Mouse (Mus musculus): ENCODE measurements around the gene Fam169b. TPM values are rescaled to one million over a fixed set of nuclear protein-coding genes. Genes with fewer than 3 reads are reported as not detected.
"Not testable (repeated sequence)": the region's sequence is repeated elsewhere in the genome, so short reads cannot be mapped to it uniquely, and the experiment has no call there.

Gene Fam169b
- polyA plus RNA-seq, 1 experiment from 2014 or later: 0.64 TPM

DNA sequence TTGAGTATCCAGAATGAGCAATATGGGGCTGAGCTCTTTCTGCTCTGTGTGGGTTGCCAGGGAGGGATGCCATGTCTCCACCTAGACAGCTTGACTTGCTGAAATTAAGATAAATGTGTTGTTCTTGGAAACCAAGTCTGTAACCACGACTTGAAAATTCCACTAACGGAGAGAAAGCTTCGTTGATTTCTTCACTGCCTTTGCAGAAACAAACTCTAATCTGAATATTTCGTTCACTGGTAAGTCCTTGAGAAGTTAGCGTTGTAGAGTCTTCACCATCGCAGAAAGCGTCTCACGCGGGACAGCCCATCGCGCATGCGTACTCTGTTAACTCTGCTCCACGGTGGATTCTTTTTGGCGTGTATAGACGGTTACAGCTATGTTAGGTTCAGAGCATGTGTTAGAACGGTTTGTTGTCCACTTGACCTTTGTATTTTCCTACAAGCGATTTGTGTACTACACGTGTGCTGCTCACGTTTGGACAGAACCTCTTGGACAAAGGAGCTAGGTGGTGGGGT is 6.8 kb downstream of the Fam169b start:
- no peak for TF ChIP-seq CTCF (IDR thresholded peaks at IDR 0.05; ENCODE audit: low read depth)
- ATAC-seq (replicated peaks; ENCODE audit: low FRiP score, low read depth): no peak

DNA sequence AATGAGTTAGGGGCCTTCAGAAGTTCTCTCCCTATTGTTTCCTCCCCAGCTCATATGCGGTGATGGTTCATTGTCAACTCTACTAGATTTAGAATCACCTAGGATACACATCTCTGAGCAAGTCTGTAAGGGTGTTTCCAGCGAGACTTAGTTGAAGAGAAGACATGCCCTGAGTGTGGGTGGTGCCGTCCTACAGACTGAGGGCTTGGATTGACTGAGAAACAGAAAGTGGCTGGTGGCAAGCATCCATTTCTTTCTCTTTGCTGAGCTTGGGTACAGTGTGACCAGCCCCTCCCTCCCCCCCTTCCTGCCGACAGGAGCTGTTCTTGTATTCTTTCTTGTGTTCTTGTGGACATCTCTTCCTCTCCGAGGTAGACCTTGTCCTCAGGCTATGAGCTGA is 7.7 kb downstream of the Fam169b start:
- Histone ChIP-seq H3K27ac (no peak overlapping the region), H3K9me3 (replicated peaks; ENCODE audit: low read length) (no peaks in the 10 kb centered on the region), H3K4me2 (ENCODE audit: low read length) (no peak overlapping the region), H3K4me1 (replicated peaks; ENCODE audit: insufficient read depth, low read length) (peaks cover 3% of the 10 kb centered on the region), H3K9ac (ENCODE audit: low read depth, low read length) (no peak overlapping the region), H3K27me3 (ENCODE audit: insufficient read depth, low read length) (no peaks in the 10 kb centered on the region), H3K36me3 (ENCODE audit: insufficient read depth, low read length) (no peaks in the 10 kb centered on the region), H3K4me3 (replicated peaks; ENCODE audit: low read depth, low read length) (no peak overlapping the region)
- 72% methylated on average over 5 of the region's 5 CpGs for WGBS
- DNase-seq (ENCODE audit: low spot score) (no peak), ATAC-seq (replicated peaks; ENCODE audit: low FRiP score, low read depth) (no peak)
- no peak for TF ChIP-seq CTCF (IDR thresholded peaks at IDR 0.05; ENCODE audit: low read depth)

More for the DNA sequence above, 6.8 kb downstream of the Fam169b start:
- Histone ChIP-seq H3K27me3 (ENCODE audit: insufficient read depth, low read length) (no peaks in the 10 kb centered on the region), H3K4me3 (replicated peaks; ENCODE audit: low read depth, low read length) (no peak overlapping the region), H3K36me3 (ENCODE audit: insufficient read depth, low read length) (no peaks in the 10 kb centered on the region), H3K9ac (ENCODE audit: low read depth, low read length) (no peak overlapping the region), H3K4me2 (ENCODE audit: low read length) (no peak overlapping the region), H3K9me3 (replicated peaks; ENCODE audit: low read length) (no peaks in the 10 kb centered on the region), H3K27ac (no peak overlapping the region), H3K4me1 (replicated peaks; ENCODE audit: insufficient read depth, low read length) (peaks cover 10% of the 10 kb centered on the region)
- 83% methylated on average over 19 of the region's 19 CpGs for WGBS
- no peak for DNase-seq (ENCODE audit: low spot score)

DNA sequence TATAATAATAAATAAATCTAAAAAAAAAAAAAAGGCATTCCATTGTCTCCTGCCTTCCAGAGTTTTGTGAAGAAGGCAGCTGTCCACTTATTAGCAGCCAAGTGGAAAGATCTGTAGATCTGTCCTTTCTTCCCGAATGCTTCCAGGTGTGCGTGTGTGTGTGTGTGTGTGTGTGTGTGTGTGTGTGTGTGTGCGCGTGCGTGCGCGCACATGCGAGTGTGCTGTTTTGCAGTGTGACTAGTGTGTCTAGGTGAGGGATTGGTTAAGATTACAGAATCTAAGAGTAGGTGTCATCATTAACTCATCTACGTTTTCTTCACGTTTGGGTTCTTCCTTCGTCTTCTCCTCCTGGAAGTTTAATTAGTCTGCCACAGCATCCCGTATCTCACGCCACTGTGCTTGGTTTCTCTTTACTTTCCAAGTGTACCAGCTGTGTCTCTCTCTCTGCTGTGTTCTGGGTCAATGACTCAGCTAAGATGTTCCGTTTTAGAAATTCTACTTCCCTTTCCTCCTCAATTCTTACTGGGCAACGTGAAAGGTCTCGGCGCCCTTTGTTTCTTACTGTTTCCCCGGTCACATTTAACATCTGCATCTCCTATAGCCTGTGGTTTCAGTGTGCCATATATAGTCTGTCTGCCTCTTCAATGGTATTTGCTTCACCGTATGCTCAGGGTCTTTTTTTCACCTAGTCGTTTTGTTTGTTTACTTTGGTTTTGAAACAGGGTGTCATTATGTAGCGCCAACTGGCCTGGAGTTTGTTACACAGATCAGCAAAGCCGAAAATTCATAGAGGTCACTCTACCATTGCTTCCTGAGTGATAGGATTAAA is 8.9 kb downstream of the Fam169b start:
- Histone ChIP-seq H3K4me3 (replicated peaks; ENCODE audit: low read depth, low read length) (no peak overlapping the region), H3K4me1 (replicated peaks; ENCODE audit: insufficient read depth, low read length) (no peaks in the 10 kb centered on the region; the same call in 1 of the 2 replicates), H3K36me3 (ENCODE audit: insufficient read depth, low read length) (no peaks in the 10 kb centered on the region), H3K9me3 (replicated peaks; ENCODE audit: low read length) (no peaks in the 10 kb centered on the region), H3K27me3 (ENCODE audit: insufficient read depth, low read length) (no peaks in the 10 kb centered on the region), H3K9ac (ENCODE audit: low read depth, low read length) (no peak overlapping the region), H3K27ac (no peak overlapping the region), H3K4me2 (ENCODE audit: low read length) (no peak overlapping the region)
- 68% methylated on average over 22 of the region's 22 CpGs for WGBS
- TF ChIP-seq CTCF (IDR thresholded peaks at IDR 0.05; ENCODE audit: low read depth): no peak
- ATAC-seq (replicated peaks; ENCODE audit: low FRiP score, low read depth) (no peak), DNase-seq (ENCODE audit: low spot score) (no peak)

DNA sequence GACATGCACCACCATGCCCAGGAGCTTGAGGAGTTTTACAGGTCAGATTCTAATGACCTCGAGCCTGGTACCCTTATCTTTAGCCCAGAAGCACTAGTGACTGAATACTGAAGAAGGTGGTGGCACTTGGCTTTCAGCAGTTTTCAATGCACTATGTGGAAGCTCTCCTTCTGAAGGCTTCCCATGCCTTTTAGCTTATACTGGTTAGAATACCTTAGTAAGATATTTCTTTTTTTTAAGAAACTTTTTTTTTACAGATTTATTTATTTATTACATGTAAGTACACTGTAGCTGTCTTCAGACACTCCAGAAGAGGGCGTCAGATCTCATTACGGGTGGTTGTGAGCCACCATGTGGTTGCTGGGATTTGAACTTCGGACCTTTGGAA is 9.5 kb downstream of the Fam169b start:
- H3K4me1 ChIP-seq (replicated peaks; ENCODE audit: insufficient read depth, low read length); H3K27me3 ChIP-seq (ENCODE audit: insufficient read depth, low read length); H3K36me3 ChIP-seq (ENCODE audit: insufficient read depth, low read length); ATAC-seq (replicated peaks; ENCODE audit: low FRiP score, low read depth); DNase-seq (ENCODE audit: low spot score); H3K9me3 ChIP-seq (replicated peaks; ENCODE audit: low read length); H3K4me3 ChIP-seq (replicated peaks; ENCODE audit: low read depth, low read length); H3K9ac ChIP-seq (ENCODE audit: low read depth, low read length); H3K4me2 ChIP-seq (ENCODE audit: low read length); H3K27ac ChIP-seq: not testable (repeated sequence)
- 87% methylated on average over 4 of the region's 4 CpGs for WGBS

DNA sequence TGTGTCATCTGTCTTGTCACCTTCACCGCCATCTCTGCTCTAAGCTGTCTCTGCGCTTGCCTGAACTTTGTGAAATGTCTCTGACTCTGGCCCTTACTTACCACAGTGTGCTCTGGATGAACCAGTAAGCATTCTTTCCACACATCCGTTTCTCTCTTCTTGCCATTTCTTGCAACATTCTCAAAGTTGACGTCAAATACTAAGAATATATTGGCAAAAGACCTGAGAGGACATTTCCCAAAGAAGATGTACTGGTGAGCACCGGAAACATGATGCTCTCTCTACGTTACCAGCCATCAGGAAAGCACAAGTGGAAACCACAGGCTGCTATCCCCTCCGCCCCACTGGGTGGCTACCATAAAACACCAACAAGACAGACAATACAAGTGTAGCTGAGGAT is 10.1 kb downstream of the Fam169b start:
- H3K27ac ChIP-seq: no peak overlapping the region
- no peak for TF ChIP-seq CTCF (IDR thresholded peaks at IDR 0.05; ENCODE audit: low read depth)
- WGBS: 82% methylated on average over 7 of the region's 7 CpGs

DNA sequence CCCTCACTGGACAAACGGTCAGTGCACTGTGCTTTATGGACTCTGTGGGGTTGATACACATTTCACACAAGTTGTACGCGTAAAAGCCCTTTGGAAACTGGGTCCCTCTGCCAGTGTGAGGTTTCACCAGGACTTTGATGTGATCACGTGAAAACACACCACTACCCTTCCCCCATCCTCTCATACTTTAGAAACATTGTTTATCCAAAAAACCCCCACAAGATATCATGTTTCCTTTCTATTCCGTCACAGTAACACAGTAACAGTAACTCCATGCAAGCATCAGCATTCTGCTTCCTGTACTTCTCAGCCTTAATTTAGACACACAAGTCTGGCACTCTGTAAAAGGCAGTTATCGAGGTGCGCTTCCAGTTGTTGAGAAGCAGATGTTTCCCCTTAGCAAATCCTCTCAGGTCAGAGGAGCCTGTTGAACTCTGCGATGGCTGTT is 12.2 kb downstream of the Fam169b start:
- 22% methylated on average over 8 of the region's 8 CpGs for WGBS
- Histone ChIP-seq H3K27me3 (ENCODE audit: insufficient read depth, low read length) (no peaks in the 10 kb centered on the region), H3K4me1 (replicated peaks; ENCODE audit: insufficient read depth, low read length) (no peaks in the 10 kb centered on the region; the same call in 1 of the 2 replicates), H3K9ac (ENCODE audit: low read depth, low read length) (no peak overlapping the region), H3K9me3 (replicated peaks; ENCODE audit: low read length) (no peaks in the 10 kb centered on the region), H3K4me2 (ENCODE audit: low read length) (no peak overlapping the region), H3K36me3 (ENCODE audit: insufficient read depth, low read length) (no peaks in the 10 kb centered on the region), H3K4me3 (replicated peaks; ENCODE audit: low read depth, low read length) (no peak overlapping the region), H3K27ac (no peak overlapping the region)
- ATAC-seq (replicated peaks; ENCODE audit: low FRiP score, low read depth): no peak
- no peak for TF ChIP-seq CTCF (IDR thresholded peaks at IDR 0.05; ENCODE audit: low read depth)
- DNase-seq (ENCODE audit: low spot score): peak; percentile 76

More for the DNA sequence above, 10.1 kb downstream of the Fam169b start:
- H3K36me3 ChIP-seq (ENCODE audit: insufficient read depth, low read length): no peaks in the 10 kb centered on the region
- H3K27me3 ChIP-seq (ENCODE audit: insufficient read depth, low read length): no peaks in the 10 kb centered on the region
- no peaks in the 10 kb centered on the region; the same call in 1 of the 2 replicates for H3K4me1 ChIP-seq (replicated peaks; ENCODE audit: insufficient read depth, low read length)
- ATAC-seq (replicated peaks; ENCODE audit: low FRiP score, low read depth) (no peak), DNase-seq (ENCODE audit: low spot score) (no peak)
- H3K9me3 ChIP-seq (replicated peaks; ENCODE audit: low read length): no peaks in the 10 kb centered on the region
- no peak overlapping the region for H3K4me3 ChIP-seq (replicated peaks; ENCODE audit: low read depth, low read length)
- H3K9ac ChIP-seq (ENCODE audit: low read depth, low read length): no peak overlapping the region
- H3K4me2 ChIP-seq (ENCODE audit: low read length): no peak overlapping the region
